Mouse (Mus musculus) ES-E14 (cell line): Measurements from ENCODE around the gene Gar1.

Source experiments
- HCFC1 ChIP-seq: IDR thresholded peaks from 2 replicates; pipeline ENCODE4 v1.6.1; 2012; ENCODE audit warnings: low read length, inconsistent platforms, borderline replicate concordance; ENCODE audit not compliant: insufficient read depth
- ZC3H11A ChIP-seq: IDR thresholded peaks from 2 replicates; pipeline ENCODE4 v1.6.1; 2012; ENCODE audit warnings: low read depth, mild to moderate bottlenecking, inconsistent platforms, low read length, borderline replicate concordance

- TF ChIP-seq ZC3H11A (no peak), HCFC1 (no peak)
Measured at GRCm38 (mm10) chr3:129824146-129824545, 7.0 kb downstream of the Gar1 start.
